In genomic region chr2:104163418-104163817, GRCm38 (mm10) we compare ENCODE assay signal across 30 mouse cellular contexts. TPM values are rescaled to one million over a fixed set of nuclear protein-coding genes. Genes with fewer than 3 reads are reported as not detected.
A peak's percentile ranks its signal among the peaks of the same experiment; 100 is the strongest.
DNase-seq lines count a peak whose midpoint lies in the region; ATAC-seq lines count a peak whose summit lies in the region.
"Had no signal": no experiment of that assay in that cellular context is flagged by ENCODE, and none has a peak within 500 bp of the region (broad histone marks: within the 10 kb centered on the region; RNA-seq: fewer than 3 reads in every experiment).

No protein-coding gene starts in this region.

- H3K36me3 ChIP-seq in kidney, embryonic 14.5 days (ENCODE audit: control insufficient read depth, insufficient read depth, low read length): no peaks in the 10 kb centered on the region
- no peaks in the 10 kb centered on the region for H3K36me3 ChIP-seq in kidney, embryonic 16.5 days (ENCODE audit: insufficient read depth, low read length)
- H3K36me3 ChIP-seq: embryonic facial prominence, embryonic 13.5 days; embryonic facial prominence, embryonic 15.5 days; forebrain, embryonic 10.5 days; forebrain, embryonic 12.5 days; G1E had no signal

- ATAC-seq in kidney, embryonic 14.5 days (ENCODE audit: low FRiP score, low TSS enrichment): peak; percentile 81; the same call in 1 of the 2 replicates
- ATAC-seq in kidney, embryonic 16.5 days (ENCODE audit: low FRiP score, low TSS enrichment): peak; percentile 89
- ATAC-seq: CD4-positive, CD25-positive, alpha-beta regulatory T cell, adult 4 months; forebrain, embryonic 14.5 days had no signal

- WGBS in kidney, embryonic 14.5 days: 41% methylated on average over 7 of the region's 7 CpGs
- 45% methylated on average over 7 of the region's 7 CpGs for WGBS in kidney, embryonic 16.5 days

- H3K4me3 ChIP-seq in kidney, embryonic 14.5 days (ENCODE audit: low read length): no peak overlapping the region
- no peak overlapping the region for H3K4me3 ChIP-seq in kidney, embryonic 16.5 days (ENCODE audit: low read length)
- H3K4me3 ChIP-seq: embryonic facial prominence, embryonic 13.5 days; embryonic facial prominence, embryonic 15.5 days; erythroblast, embryonic 14.5 days; forebrain, embryonic 10.5 days; forebrain, embryonic 12.5 days had no signal

- H3K27me3 ChIP-seq in kidney, embryonic 14.5 days (ENCODE audit: control insufficient read depth, insufficient read depth, low read length): no peaks in the 10 kb centered on the region
- no peaks in the 10 kb centered on the region for H3K27me3 ChIP-seq in kidney, embryonic 16.5 days (ENCODE audit: insufficient read depth, low read length)
- H3K27me3 ChIP-seq: CH12.LX; embryonic facial prominence, embryonic 13.5 days; embryonic facial prominence, embryonic 15.5 days; forebrain, embryonic 12.5 days had no signal

- H3K27ac ChIP-seq in kidney, embryonic 14.5 days (ENCODE audit: low read depth, low read length): no peak overlapping the region
- H3K27ac ChIP-seq in kidney, embryonic 16.5 days (ENCODE audit: low read length): no peak overlapping the region
- H3K27ac ChIP-seq: embryonic facial prominence, embryonic 13.5 days; embryonic facial prominence, embryonic 15.5 days; forebrain, embryonic 10.5 days; forebrain, embryonic 12.5 days had no signal

- H3K9ac ChIP-seq in kidney, embryonic 14.5 days (ENCODE audit: low read depth, low read length): no peak overlapping the region
- no peak overlapping the region for H3K9ac ChIP-seq in kidney, embryonic 16.5 days (replicated peaks; ENCODE audit: low read length)
- H3K9ac ChIP-seq: embryonic facial prominence, embryonic 13.5 days; embryonic facial prominence, embryonic 15.5 days; forebrain, embryonic 12.5 days had no signal

- no peaks in the 10 kb centered on the region for H3K9me3 ChIP-seq in kidney, embryonic 14.5 days (ENCODE audit: control insufficient read depth, low read length)
- H3K9me3 ChIP-seq in kidney, embryonic 16.5 days (ENCODE audit: low read length): no peaks in the 10 kb centered on the region
- H3K9me3 ChIP-seq: embryonic facial prominence, embryonic 13.5 days; embryonic facial prominence, embryonic 15.5 days; forebrain, embryonic 10.5 days; forebrain, embryonic 12.5 days; G1E had no signal

- peak; percentile 33 for DNase-seq in kidney, adult 11 months
- DNase-seq in kidney, postnatal 10 days: no peak
- no peak for DNase-seq in kidney, adult 18-20 months
- no peak for DNase-seq in kidney, postnatal 25 days
- peak; percentile 16 for DNase-seq in kidney, postnatal 14 days
- DNase-seq in lung, postnatal 14 days: no peak
- DNase-seq: adrenal gland, adult 2 months; adrenal gland, postnatal 10 days; adrenal gland, postnatal 25 days; B cell, adult 2 months; cerebellum, adult 11 months; cerebellum, adult 18-20 months; cerebellum, adult 8-10 months; cerebellum, adult 9-11 months; cerebellum, postnatal 14 days; cerebellum, postnatal 36 days; embryo, embryonic 11 days had no signal

- 0 out of 2 replicates have a peak, but pooled peaks cover 3% of the 10 kb centered on the region for H3K4me1 ChIP-seq in kidney, embryonic 14.5 days (ENCODE audit: control insufficient read depth, insufficient read depth, low read length)
- no peaks in the 10 kb centered on the region for H3K4me1 ChIP-seq in kidney, embryonic 16.5 days (ENCODE audit: insufficient read depth, low read length)
- H3K4me1 ChIP-seq: embryonic facial prominence, embryonic 13.5 days; embryonic facial prominence, embryonic 15.5 days had no signal

- no peak overlapping the region for H3K4me2 ChIP-seq in kidney, embryonic 14.5 days (replicated peaks; ENCODE audit: low read depth, low read length)
- H3K4me2 ChIP-seq in kidney, embryonic 16.5 days (replicated peaks; ENCODE audit: low read depth, low read length): no peak overlapping the region
- H3K4me2 ChIP-seq: embryonic facial prominence, embryonic 13.5 days; embryonic facial prominence, embryonic 15.5 days; forebrain, embryonic 12.5 days had no signal

RNA-seq across cellular contexts. Expression of gene A930018P22Rik, which starts 40.8 kb away (rescaled TPM):
- 0.27 TPM in 1 of 2 replicates, not detected in the other for polyA plus RNA-seq in kidney, embryonic 14.5 days (2014; fragmentation: Nextera tagmentation; extraction: Ambion mirVana)
- not detected in 2 replicates for polyA plus RNA-seq in kidney, embryonic 16.5 days (2015; fragmentation: Nextera tagmentation; extraction: Ambion mirVana)
- polyA plus RNA-seq: brain, embryonic 14.5 days; CD4-positive, CD25-positive, alpha-beta regulatory T cell, adult 4 months; embryonic facial prominence, embryonic 11.5 days; embryonic facial prominence, embryonic 13.5 days; embryonic facial prominence, embryonic 15.5 days; forebrain, embryonic 10.5 days; forebrain, embryonic 12.5 days; forebrain, embryonic 14.5 days; G1E had no signal

Comparison
In these comparisons a context has a peak if more than half of its experiments do, and no peak if none do; other contexts are left out.
1. DNase-seq: peak in kidney, adult 11 months (single experiment) and kidney, postnatal 14 days (single experiment); none in kidney, postnatal 10 days (single experiment), kidney, adult 18-20 months (single experiment), kidney, postnatal 25 days (0 of 2) and lung, postnatal 14 days (single experiment).